Mouse (Mus musculus): Measurements from ENCODE around the gene Ormdl2.

GRCm38 (mm10) chr10:128839434-128839833, 18.0 kb upstream of the Ormdl2 start:
- TF ChIP-seq EP300 (IDR thresholded peaks at IDR 0.05; ENCODE audit: low read depth) (no peak), CTCF (IDR thresholded peaks at IDR 0.05; ENCODE audit: low read depth) (no peak)

Measured in heart, postnatal 0 days (tissue).